Mouse (Mus musculus) forebrain, embryonic 16.5 days (tissue): ENCODE measurements at regions not wholly inside any gene's neighbourhood (a gene's known extent, or its start where the extent isn't known, plus 50 kb on each side); places are given as distances from the start of the nearest gene placed in this dataset.

Experiments used
- ATAC-seq: fragments of 200-750 bp; cut with Nextera tagmentation; 2 replicates; pipeline ENCODE4 v1.8.0; 2017; ENCODE audit warnings: mild to moderate bottlenecking, moderate library complexity
- H3K27ac ChIP-seq: fragments of 300-500 bp; sonication (generic); 2 replicates; pipeline ENCODE4 v1.5.1; 2014; ENCODE audit warnings: low read length, control low read depth
- H3K27me3 ChIP-seq: fragments of 300-500 bp; sonication (generic); replicated peaks from 2 replicates; pipeline ENCODE4 v1.6.1; 2014; ENCODE audit warnings: low read length; ENCODE audit not compliant: control insufficient read depth, insufficient read depth
- H3K36me3 ChIP-seq: fragments of 300-500 bp; sonication (generic); 2 replicates; pipeline ENCODE4 v1.6.1; 2014; ENCODE audit not compliant: control insufficient read depth, insufficient read depth
- H3K4me1 ChIP-seq: fragments of 300-500 bp; sonication (generic); replicated peaks from 2 replicates; pipeline ENCODE4 v1.6.1; 2014; ENCODE audit warnings: low read length; ENCODE audit not compliant: control insufficient read depth, insufficient read depth
- H3K4me2 ChIP-seq: fragments of 300-500 bp; sonication (generic); 2 replicates; pipeline ENCODE4 v1.6.1; 2014; ENCODE audit warnings: mild to moderate bottlenecking, low read length, control low read depth
- H3K4me3 ChIP-seq: fragments of 300-500 bp; sonication (generic); replicated peaks from 2 replicates; pipeline ENCODE4 v1.5.1; 2014; ENCODE audit warnings: mild to moderate bottlenecking, low read length, control low read depth
- H3K9ac ChIP-seq: fragments of 300-500 bp; sonication (generic); replicated peaks from 2 replicates; pipeline ENCODE4 v1.6.1; 2014; ENCODE audit warnings: low read depth, low read length, control low read depth
- H3K9me3 ChIP-seq: fragments of 300-500 bp; sonication (generic); 2 replicates; pipeline ENCODE4 v1.6.1; 2016; ENCODE audit warnings: low read length; ENCODE audit not compliant: control insufficient read depth
- WGBS: fragments of 180-500 bp; shearing (Covaris S2); extraction: QIAGEN DNeasy Blood & Tissue Kit; methylation state at CpG from one replicate; pipeline ENCODE4 v1.1.7; 2014; 5-methylcytosine and 5-hydroxymethylcytosine counted together

DNA sequence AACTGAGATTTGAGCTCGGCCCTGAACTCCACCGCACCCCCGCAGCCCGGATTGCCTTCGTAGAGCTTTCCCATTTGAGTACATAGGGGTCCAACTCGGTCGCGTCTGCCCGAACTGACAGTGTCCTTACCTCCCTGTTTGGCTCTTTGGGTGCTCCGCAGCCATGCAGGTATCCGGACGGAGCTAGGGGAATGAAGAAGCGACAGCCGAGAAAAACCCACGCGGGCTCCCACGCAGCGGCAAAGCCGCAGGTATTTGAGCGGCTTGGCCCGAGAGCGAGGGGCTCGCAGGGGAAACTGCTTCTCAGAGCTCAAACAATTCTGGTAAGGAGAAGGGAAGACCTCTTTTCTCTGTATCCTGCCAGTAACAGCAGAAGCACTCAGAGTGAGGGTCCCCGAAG lies 82.5 kb downstream of the Kcnrg start:
- Histone ChIP-seq H3K9ac (no peak overlapping the region), H3K36me3 (no peaks in the 10 kb centered on the region), H3K4me3 (0 out of 2 replicates have a peak overlapping the region, but pooled peaks have one; percentile 7), H3K4me2 (peak overlapping the region; percentile 32), H3K9me3 (no peaks in the 10 kb centered on the region; the same call in 1 of the 2 replicates), H3K27me3 (peaks cover 21% of the 10 kb centered on the region), H3K27ac (no peak overlapping the region), H3K4me1 (peaks cover 19% of the 10 kb centered on the region)
- WGBS = 26% methylated on average over 24 of the region's 24 CpGs
- no peak for ATAC-seq

DNA sequence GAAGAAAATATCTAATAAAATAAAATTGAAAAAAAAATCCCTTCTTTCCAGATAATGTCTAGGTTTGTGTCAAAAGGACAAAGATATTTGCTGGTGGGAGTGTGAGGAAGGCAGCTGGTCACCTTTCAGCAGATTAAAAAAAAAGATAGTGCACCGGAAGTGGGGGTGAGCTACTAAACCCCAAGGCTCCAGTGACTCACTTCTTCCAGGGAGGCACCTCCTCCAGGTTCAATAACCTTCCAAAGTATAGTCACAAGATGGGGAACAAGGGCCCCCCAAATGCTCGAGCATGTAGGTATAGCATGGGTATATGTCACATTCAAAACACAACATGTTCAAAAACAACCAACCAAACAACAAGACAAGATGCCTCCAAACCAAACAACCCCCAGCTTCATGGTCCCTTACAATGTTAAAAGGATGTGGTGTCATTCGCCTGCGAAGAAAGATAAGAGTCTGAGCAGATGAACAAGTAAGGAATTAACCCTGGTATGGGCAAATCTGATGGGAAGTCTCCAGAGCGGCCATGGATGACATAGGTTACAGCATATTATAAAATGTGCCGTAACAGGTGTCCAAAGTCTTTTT lies 84.6 kb downstream of the Kcnrg start:
- no peak for ATAC-seq
- WGBS = 94% methylated on average over 6 of the region's 6 CpGs
- H3K9me3 ChIP-seq = no peaks in the 10 kb centered on the region; the same call in 1 of the 2 replicates
- H3K4me3 ChIP-seq = no peak overlapping the region
- peaks cover 12% of the 10 kb centered on the region for H3K4me1 ChIP-seq
- H3K4me2 ChIP-seq = no peak overlapping the region
- H3K27ac ChIP-seq = no peak overlapping the region
- no peak overlapping the region for H3K9ac ChIP-seq
- peaks cover 21% of the 10 kb centered on the region for H3K27me3 ChIP-seq
- H3K36me3 ChIP-seq = no peaks in the 10 kb centered on the region

- Histone ChIP-seq H3K36me3 (no peaks in the 10 kb centered on the region), H3K4me3 (no peak overlapping the region), H3K27me3 (peaks cover 16% of the 10 kb centered on the region), H3K27ac (no peak overlapping the region), H3K4me1 (peaks cover 5% of the 10 kb centered on the region), H3K4me2 (no peak overlapping the region), H3K9ac (no peak overlapping the region), H3K9me3 (no peaks in the 10 kb centered on the region)
- ATAC-seq = no peak
- whole genome bisulfite sequencing = 91% methylated on average over 3 of the region's 3 CpGs
Measured at GRCm38 (mm10) chr14:61694796-61695195, 87.5 kb downstream of the Kcnrg start.

DNA sequence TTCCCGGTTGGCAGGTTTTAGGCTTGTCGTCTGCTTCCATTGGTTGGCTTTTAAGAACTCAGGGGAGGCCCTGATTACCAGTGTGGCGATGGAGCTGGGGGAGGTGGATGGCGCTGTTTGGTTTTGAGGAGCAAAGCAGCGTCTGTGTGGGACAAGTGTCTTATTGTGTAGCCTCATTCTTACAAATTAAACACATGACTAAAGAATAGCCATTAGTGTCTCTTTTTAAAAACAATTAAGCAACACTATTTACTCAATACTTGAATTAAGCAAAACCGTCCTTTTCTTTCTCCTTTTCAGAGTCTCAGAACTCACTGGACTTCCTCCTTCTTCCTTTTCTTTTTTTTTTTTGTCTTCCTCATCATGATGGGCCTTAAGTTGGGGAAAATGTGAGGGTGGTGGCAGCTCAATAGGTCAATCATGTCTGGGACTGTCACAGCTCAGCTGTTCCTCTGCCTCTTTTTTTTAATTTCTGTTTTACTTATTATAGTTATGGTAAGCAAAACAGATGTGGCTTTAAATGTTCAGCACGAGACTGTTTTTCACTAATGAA lies 89.1 kb downstream of the Kcnrg start:
- peaks cover 9% of the 10 kb centered on the region for H3K4me1 ChIP-seq
- H3K4me3 ChIP-seq = no peak overlapping the region
- H3K9me3 ChIP-seq = no peaks in the 10 kb centered on the region
- H3K9ac ChIP-seq = no peak overlapping the region
- H3K27ac ChIP-seq = no peak overlapping the region
- H3K36me3 ChIP-seq = no peaks in the 10 kb centered on the region
- ATAC-seq = no peak
- WGBS = 34% methylated on average over 7 of the region's 7 CpGs
- H3K27me3 ChIP-seq = 0 out of 2 replicates have a peak, but pooled peaks cover 2% of the 10 kb centered on the region
- no peak overlapping the region for H3K4me2 ChIP-seq

DNA sequence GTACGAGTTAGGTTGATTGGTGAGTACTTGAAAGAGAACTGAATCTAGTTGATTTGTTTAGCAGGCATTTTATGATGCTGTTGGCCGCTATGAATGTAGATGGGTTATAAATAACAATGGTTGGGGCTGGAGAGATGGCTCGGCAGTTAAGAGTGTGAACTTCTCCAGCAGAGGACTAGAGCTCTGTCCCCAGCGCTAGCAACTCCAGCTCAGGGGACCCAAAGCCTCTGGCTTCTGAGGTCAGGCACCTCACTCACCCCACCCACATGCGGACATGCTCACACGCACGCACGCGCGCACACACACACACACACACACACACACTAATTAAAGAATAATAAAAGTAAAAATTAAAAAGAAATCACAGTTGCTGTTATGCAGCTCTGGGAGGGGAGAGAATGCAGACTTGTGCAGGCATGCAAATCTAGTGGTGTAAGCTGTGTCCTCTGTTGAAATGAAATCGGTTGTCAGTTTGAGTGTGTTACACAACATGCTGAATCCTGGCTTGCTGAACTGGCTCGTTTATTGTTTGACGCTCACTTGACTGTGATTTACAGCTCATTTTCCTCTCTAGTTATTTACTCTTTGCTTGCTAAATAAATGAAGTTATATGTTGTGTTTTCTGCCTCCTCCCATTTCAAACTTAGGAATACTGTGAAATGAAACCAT lies 89.8 kb downstream of the Kcnrg start:
- H3K27ac ChIP-seq = no peak overlapping the region
- H3K4me1 ChIP-seq = peaks cover 9% of the 10 kb centered on the region
- 68% methylated on average over 13 of the region's 13 CpGs for WGBS
- no peak for ATAC-seq
- H3K36me3 ChIP-seq = no peaks in the 10 kb centered on the region
- no peak overlapping the region for H3K4me2 ChIP-seq
- no peak overlapping the region for H3K9ac ChIP-seq
- H3K4me3 ChIP-seq = no peak overlapping the region
- H3K27me3 ChIP-seq = 0 out of 2 replicates have a peak, but pooled peaks cover 2% of the 10 kb centered on the region
- H3K9me3 ChIP-seq = no peaks in the 10 kb centered on the region

DNA sequence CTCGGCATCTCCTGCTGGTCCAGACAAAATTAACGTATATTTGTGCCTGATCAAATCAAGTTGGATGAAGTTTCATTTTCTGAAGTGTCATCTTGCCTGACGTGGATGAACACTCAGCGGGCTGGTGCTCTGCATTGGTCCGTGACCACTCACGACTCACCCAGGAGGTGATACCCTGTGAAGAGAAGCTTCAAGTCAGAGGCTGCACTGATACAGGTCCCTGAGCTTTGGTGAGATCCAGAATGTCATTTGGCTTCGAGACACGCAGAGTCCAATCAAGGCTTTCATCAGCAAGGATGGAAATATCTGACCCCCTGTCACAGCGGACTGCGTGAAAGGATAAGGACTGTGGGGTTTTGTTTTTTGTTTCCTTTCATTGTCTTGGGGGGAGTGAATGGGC lies 90.4 kb downstream of the Kcnrg start:
- Histone ChIP-seq H3K9me3 (no peaks in the 10 kb centered on the region), H3K4me2 (no peak overlapping the region), H3K4me3 (no peak overlapping the region), H3K36me3 (no peaks in the 10 kb centered on the region), H3K4me1 (peaks cover 9% of the 10 kb centered on the region), H3K27ac (no peak overlapping the region), H3K9ac (no peak overlapping the region), H3K27me3 (0 out of 2 replicates have a peak, but pooled peaks cover 1% of the 10 kb centered on the region)
- ATAC-seq = no peak
- 72% methylated on average over 10 of the region's 10 CpGs for WGBS

DNA sequence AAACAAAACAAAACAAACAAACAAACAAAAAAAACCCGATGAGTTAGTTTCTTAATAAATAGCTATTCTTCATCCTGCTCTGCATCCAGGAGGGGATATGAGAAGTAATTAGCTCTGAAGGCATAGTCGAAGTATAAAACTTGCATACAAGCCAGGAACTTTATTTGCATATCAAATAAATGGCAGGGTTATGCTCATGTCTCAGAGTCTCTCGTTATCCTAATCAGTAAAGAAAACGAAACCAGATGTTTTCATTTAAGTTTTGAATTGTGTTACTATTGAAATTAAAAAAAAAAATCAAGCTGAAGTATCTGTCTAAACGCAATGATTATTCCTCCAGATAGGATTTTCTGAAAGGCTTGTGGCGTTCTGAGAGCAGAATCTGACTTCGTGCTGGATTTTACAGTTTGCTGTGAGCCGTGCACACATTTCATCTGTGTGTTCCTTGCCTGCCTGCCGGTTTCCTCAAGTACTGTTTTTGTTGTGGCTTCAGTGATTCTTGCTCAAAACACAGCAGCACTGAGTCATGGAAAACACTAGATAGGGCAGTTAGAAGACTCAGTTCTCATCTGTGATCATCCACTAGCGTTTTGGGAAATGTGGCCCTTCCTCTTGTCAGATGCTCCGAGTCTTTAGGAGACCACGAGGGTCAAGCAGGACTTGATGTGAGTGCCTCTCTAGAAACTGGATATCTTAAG lies 91.2 kb downstream of the Kcnrg start:
- Histone ChIP-seq H3K27ac (no peak overlapping the region), H3K27me3 (no peaks in the 10 kb centered on the region), H3K36me3 (no peaks in the 10 kb centered on the region), H3K4me1 (peaks cover 9% of the 10 kb centered on the region), H3K4me3 (no peak overlapping the region), H3K9me3 (no peaks in the 10 kb centered on the region), H3K4me2 (peak overlapping the region; percentile 17), H3K9ac (0 out of 2 replicates have a peak overlapping the region, but pooled peaks have one; percentile 25)
- ATAC-seq = no peak
- WGBS = 29% methylated on average over 12 of the region's 12 CpGs

GRCm38 (mm10) chr14:61699638-61700037 lies 92.4 kb downstream of the Kcnrg start:
- Histone ChIP-seq H3K9me3 (no peaks in the 10 kb centered on the region), H3K27me3 (no peaks in the 10 kb centered on the region), H3K36me3 (no peaks in the 10 kb centered on the region), H3K27ac (no peak overlapping the region), H3K4me2 (no peak overlapping the region), H3K4me1 (peaks cover 9% of the 10 kb centered on the region), H3K9ac (no peak overlapping the region), H3K4me3 (no peak overlapping the region)
- ATAC-seq = no peak
- WGBS = 18% methylated on average over 7 of the region's 7 CpGs

- no peak for ATAC-seq
- H3K4me1 ChIP-seq = peaks cover 9% of the 10 kb centered on the region
- H3K4me3 ChIP-seq = no peak overlapping the region
- no peak overlapping the region for H3K9ac ChIP-seq
- H3K27ac ChIP-seq = no peak overlapping the region
- no peak overlapping the region for H3K4me2 ChIP-seq
- H3K27me3 ChIP-seq = no peaks in the 10 kb centered on the region
- 72% methylated on average over 10 of the region's 10 CpGs for WGBS
- H3K36me3 ChIP-seq = no peaks in the 10 kb centered on the region
- no peaks in the 10 kb centered on the region for H3K9me3 ChIP-seq
Measured at GRCm38 (mm10) chr14:61701131-61701530, 93.9 kb downstream of the Kcnrg start.
